Mouse (Mus musculus) neutrophil, adult 83 days (primary cell): Measurements from ENCODE around the gene Btbd35f17. TPM values are rescaled to one million over a fixed set of nuclear protein-coding genes. Genes with fewer than 3 reads are reported as not detected.

Experiments
- total RNA-seq, 2 experiments: library from RNA; stranded (reverse); gene quantifications; one replicate each; pipeline ENCODE4 v1.2.4; 2023

Btbd35f17 gene
- total RNA-seq = not detected

DNA sequence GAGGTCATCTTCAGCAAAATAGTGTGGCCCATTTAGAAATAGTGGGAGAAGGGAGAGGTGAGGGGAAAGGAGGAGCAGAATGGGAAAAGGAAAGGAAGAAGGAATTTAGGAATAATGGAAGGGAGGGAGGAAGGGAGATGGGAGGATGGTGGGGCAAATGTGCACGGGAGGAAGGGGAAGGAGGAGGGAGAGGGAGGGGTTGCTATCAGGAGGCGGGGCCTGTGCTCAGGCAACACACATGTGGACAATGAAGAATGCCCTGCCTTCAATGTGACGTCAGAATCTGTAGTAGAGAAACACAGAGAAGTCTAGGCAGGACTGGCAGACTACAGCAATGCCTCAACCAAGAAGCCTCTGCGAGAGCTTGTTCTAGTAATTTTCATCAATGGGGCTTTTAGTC, at the start of gene Btbd35f17:
Gene Btbd35f17 (plus strand): TSS at position 301 of the 400 bp plus-strand sequence.

Other genes with a start within 250 kb of the Btbd35f17 start
- gene Btbd35f28, start 174.1 kb upstream of the Btbd35f17 start, total RNA-seq = not detected
- gene Btbd35f20, start 79.4 kb upstream of the Btbd35f17 start, total RNA-seq = not detected